ENCODE assay signal across 15 mouse cellular contexts in genomic region chr10:59509197-59509596, GRCm38 (mm10).
DNase-seq lines count a peak whose midpoint lies in the region; ATAC-seq and TF ChIP-seq lines count a peak whose summit lies in the region.
"Had no signal": no experiment of that assay in that cellular context is flagged by ENCODE, and none has a peak within 500 bp of the region (broad histone marks: within the 10 kb centered on the region; RNA-seq: fewer than 3 reads in every experiment).

No protein-coding gene starts in this region.

- H3K27me3 ChIP-seq in heart, postnatal 0 days (ENCODE audit: control insufficient read depth, insufficient read depth, low read length): no peaks in the 10 kb centered on the region
- no peaks in the 10 kb centered on the region for H3K27me3 ChIP-seq in neural tube, embryonic 15.5 days (replicated peaks)
- no peaks in the 10 kb centered on the region for H3K27me3 ChIP-seq in intestine, embryonic 15.5 days (replicated peaks)
- H3K27me3 ChIP-seq: hindbrain, embryonic 15.5 days; liver, embryonic 12.5 days had no signal

- TF ChIP-seq EP300 in heart, postnatal 0 days (IDR thresholded peaks at IDR 0.05; ENCODE audit: low read depth): no peak

- H3K9me3 ChIP-seq in heart, postnatal 0 days (replicated peaks; ENCODE audit: control insufficient read depth, low read length): no peaks in the 10 kb centered on the region
- H3K9me3 ChIP-seq in neural tube, embryonic 15.5 days (replicated peaks): no peaks in the 10 kb centered on the region
- H3K9me3 ChIP-seq in intestine, embryonic 15.5 days: no peaks in the 10 kb centered on the region
- H3K9me3 ChIP-seq: forebrain, embryonic 10.5 days; hindbrain, embryonic 15.5 days; liver, embryonic 12.5 days had no signal

- no peak for ATAC-seq in heart, postnatal 0 days (ENCODE audit: insufficient read depth, low read depth)
- no peak for ATAC-seq in neural tube, embryonic 15.5 days (ENCODE audit: low FRiP score)
- no peak for ATAC-seq in intestine, embryonic 15.5 days
- ATAC-seq in cerebellum, adult (ENCODE audit: insufficient number of reproducible peaks, low FRiP score, low TSS enrichment): no peak
- ATAC-seq: liver, embryonic 12.5 days had no signal

- TF ChIP-seq CTCF in heart, postnatal 0 days (IDR thresholded peaks at IDR 0.05; ENCODE audit: low read depth): no peak

- H3K4me2 ChIP-seq in heart, postnatal 0 days (ENCODE audit: low read depth, low read length): no peak overlapping the region
- no peak overlapping the region for H3K4me2 ChIP-seq in neural tube, embryonic 15.5 days
- no peak overlapping the region for H3K4me2 ChIP-seq in intestine, embryonic 15.5 days (replicated peaks)
- H3K4me2 ChIP-seq: hindbrain, embryonic 15.5 days; liver, embryonic 12.5 days had no signal

- 69% methylated on average over 4 of the region's 4 CpGs for WGBS in heart, postnatal 0 days
- 64% methylated on average over 4 of the region's 4 CpGs for WGBS in neural tube, embryonic 15.5 days
- WGBS in intestine, embryonic 15.5 days: 24% methylated on average over 4 of the region's 4 CpGs

- peaks cover 17% of the 10 kb centered on the region for H3K4me1 ChIP-seq in heart, postnatal 0 days (ENCODE audit: control insufficient read depth, insufficient read depth)
- H3K4me1 ChIP-seq in neural tube, embryonic 15.5 days: peaks cover 19% of the 10 kb centered on the region
- peaks cover 14% of the 10 kb centered on the region; the same call in 1 of the 2 replicates for H3K4me1 ChIP-seq in intestine, embryonic 15.5 days (replicated peaks)

- no peak overlapping the region for H3K4me3 ChIP-seq in heart, postnatal 0 days (ENCODE audit: low read depth, low read length)
- no peak overlapping the region for H3K4me3 ChIP-seq in neural tube, embryonic 15.5 days (replicated peaks)
- no peak overlapping the region for H3K4me3 ChIP-seq in intestine, embryonic 15.5 days (replicated peaks)
- H3K4me3 ChIP-seq: forebrain, embryonic 10.5 days; hindbrain, embryonic 15.5 days; left cerebral cortex, adult 2 months; liver, embryonic 12.5 days had no signal

- H3K36me3 ChIP-seq in heart, postnatal 0 days (replicated peaks; ENCODE audit: control insufficient read depth, insufficient read depth, low read length): no peaks in the 10 kb centered on the region
- H3K36me3 ChIP-seq in neural tube, embryonic 15.5 days: no peaks in the 10 kb centered on the region
- H3K36me3 ChIP-seq in intestine, embryonic 15.5 days: no peaks in the 10 kb centered on the region
- H3K36me3 ChIP-seq: forebrain, embryonic 10.5 days; hindbrain, embryonic 15.5 days; liver, embryonic 12.5 days had no signal

- no peak for DNase-seq in heart, postnatal 0 days (ENCODE audit: low spot score)
- DNase-seq in heart, postnatal 25 days (ENCODE audit: low spot score): no peak
- no peak for DNase-seq in neural tube, embryonic 10.5 days (ENCODE audit: extremely low spot score, low spot score)
- DNase-seq in left cerebral cortex, adult 11 months (ENCODE audit: low spot score): no peak
- DNase-seq: cerebellum, adult 11 months; kidney, postnatal 25 days; right cerebral cortex, postnatal 14 days; thymus, postnatal 25 days had no signal

- intact Hi-C loops in heart, postnatal 25 days (cut with DNase I): no loop called here

- H3K9ac ChIP-seq in heart, postnatal 0 days (replicated peaks; ENCODE audit: low read depth, low read length): no peak overlapping the region
- no peak overlapping the region for H3K9ac ChIP-seq in neural tube, embryonic 15.5 days (replicated peaks)
- H3K9ac ChIP-seq in intestine, embryonic 15.5 days: no peak overlapping the region
- H3K9ac ChIP-seq: hindbrain, embryonic 15.5 days; liver, embryonic 12.5 days had no signal

- H3K27ac ChIP-seq in heart, postnatal 0 days (ENCODE audit: low read depth): 0 out of 2 replicates have a peak overlapping the region, but pooled peaks have one; percentile 18
- peak overlapping the region; percentile 37; the same call in 1 of the 2 replicates for H3K27ac ChIP-seq in neural tube, embryonic 15.5 days (replicated peaks)
- 0 out of 2 replicates have a peak overlapping the region, but pooled peaks have one; percentile 19 for H3K27ac ChIP-seq in intestine, embryonic 15.5 days
- H3K27ac ChIP-seq: forebrain, embryonic 10.5 days; hindbrain, embryonic 15.5 days; left cerebral cortex, adult 2 months; liver, embryonic 12.5 days had no signal
